Mouse (Mus musculus) stomach, postnatal 0 days (tissue): ENCODE data around the gene Fbxl13.

Experiments used
- CTCF ChIP-seq: IDR thresholded peaks from 2 replicates; pipeline ENCODE4 v1.5.1; 2016; ENCODE audit warnings: antibody characterized with exemption, low read depth, mild to moderate bottlenecking, moderate library complexity
- EP300 ChIP-seq: optimal IDR thresholded peaks from 2 replicates; pipeline ENCODE3; 2016; ENCODE audit warnings: antibody characterized with exemption

DNA sequence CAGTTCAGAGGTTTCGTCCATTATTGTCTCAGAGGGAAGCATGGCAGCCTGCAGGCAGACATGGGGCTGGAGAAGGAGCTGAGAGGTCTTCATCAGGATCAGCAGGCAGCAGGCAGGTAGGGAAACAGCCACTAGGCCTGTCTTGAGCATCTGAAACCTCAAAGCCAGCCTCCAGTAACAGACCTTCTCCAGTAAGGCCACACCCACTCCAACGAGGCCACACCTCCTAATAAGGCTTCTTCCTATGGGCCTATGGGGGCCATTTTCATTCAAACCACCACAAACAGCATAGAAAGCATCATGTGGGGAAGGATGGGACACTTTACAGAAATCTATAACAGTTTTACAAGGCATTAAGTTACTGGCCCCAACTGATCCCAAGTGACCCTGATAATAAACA lies 5.3 kb upstream of the Fbxl13 start:
- TF ChIP-seq CTCF (no peak), EP300 (no peak)
